ENCODE assay signal across 14 mouse cellular contexts in the genomic region with DNA sequence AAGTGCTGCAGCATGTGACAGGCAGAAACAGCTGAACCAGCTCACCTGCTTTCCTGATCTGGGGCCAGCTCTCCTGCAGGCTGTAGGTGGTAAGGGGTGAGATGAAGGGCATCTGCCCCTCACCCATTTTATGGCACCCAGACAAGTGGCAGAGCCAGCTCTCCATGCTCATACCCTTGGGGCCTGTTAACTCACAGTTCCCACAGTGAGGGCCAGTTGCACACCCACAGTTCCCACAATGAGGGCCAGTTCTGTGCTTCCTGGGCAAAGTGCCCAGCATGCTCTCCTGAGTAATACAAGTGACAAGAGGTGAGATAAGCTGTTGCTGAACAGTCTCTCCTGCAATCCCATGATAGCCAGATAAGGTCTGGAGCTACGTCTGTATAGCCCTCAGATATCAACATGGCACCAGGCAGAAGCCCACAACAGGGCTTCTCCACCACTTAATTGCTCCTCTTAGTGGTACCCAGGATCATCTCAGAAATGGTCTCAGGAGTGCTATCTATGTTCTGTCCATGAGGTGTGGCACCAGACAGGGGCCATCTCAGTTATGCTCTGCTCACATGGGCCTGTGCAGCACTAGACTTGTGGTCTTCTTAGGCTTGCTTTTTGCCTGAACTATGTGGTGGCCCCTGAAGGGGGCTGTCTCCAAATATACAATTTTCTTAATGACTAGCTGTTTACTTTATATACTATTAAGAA. TPM values are rescaled to one million over a fixed set of nuclear protein-coding genes. Genes with fewer than 3 reads are reported as not detected.
A peak's percentile ranks its signal among the peaks of the same experiment; 100 is the strongest.
DNase-seq lines count a peak whose midpoint lies in the region; ATAC-seq and TF ChIP-seq lines count a peak whose summit lies in the region.
"Had no signal": no experiment of that assay in that cellular context is flagged by ENCODE, and none has a peak within 500 bp of the region (broad histone marks: within the 10 kb centered on the region; RNA-seq: fewer than 3 reads in every experiment).

No protein-coding gene starts in this region.

- WGBS in heart, embryonic 14.5 days, result 29% methylated on average over 1 of the region's 1 CpGs
- 59% methylated on average over 1 of the region's 1 CpGs for WGBS in heart, embryonic 10.5 days
- WGBS in heart, postnatal 0 days, result 13% methylated on average over 1 of the region's 1 CpGs
- WGBS in midbrain, embryonic 14.5 days, result 55% methylated on average over 1 of the region's 1 CpGs

- no peak overlapping the region for H3K4me3 ChIP-seq in heart, embryonic 14.5 days (ENCODE audit: control insufficient read depth in 1 of 2, insufficient read depth in 1 of 2, low read depth in 1 of 2, low read length in 2 of 2)
- H3K4me3 ChIP-seq in heart, embryonic 10.5 days, result no peak overlapping the region
- H3K4me3 ChIP-seq in heart, postnatal 0 days (ENCODE audit: low read depth, low read length), result no peak overlapping the region
- no peak overlapping the region for H3K4me3 ChIP-seq in midbrain, embryonic 14.5 days (replicated peaks; ENCODE audit: low read depth, low read length)

- H3K27me3 ChIP-seq in heart, embryonic 14.5 days (ENCODE audit: control insufficient read depth, insufficient read depth, low read length), result no peaks in the 10 kb centered on the region
- no peaks in the 10 kb centered on the region for H3K27me3 ChIP-seq in heart, embryonic 10.5 days (ENCODE audit: insufficient read depth, poor library complexity, severe bottlenecking)
- H3K27me3 ChIP-seq in heart, postnatal 0 days (ENCODE audit: control insufficient read depth, insufficient read depth, low read length), result no peaks in the 10 kb centered on the region
- H3K27me3 ChIP-seq in midbrain, embryonic 14.5 days (ENCODE audit: control insufficient read depth, insufficient read depth, low read length), result no peaks in the 10 kb centered on the region

- TF ChIP-seq CTCF in heart, postnatal 0 days (IDR thresholded peaks at IDR 0.05; ENCODE audit: low read depth), result no peak

- no peaks in the 10 kb centered on the region for H3K36me3 ChIP-seq in heart, embryonic 14.5 days (ENCODE audit: control insufficient read depth, insufficient read depth, low read length)
- no peaks in the 10 kb centered on the region for H3K36me3 ChIP-seq in heart, embryonic 10.5 days
- no peaks in the 10 kb centered on the region for H3K36me3 ChIP-seq in heart, postnatal 0 days (replicated peaks; ENCODE audit: control insufficient read depth, insufficient read depth, low read length)
- H3K36me3 ChIP-seq in midbrain, embryonic 14.5 days (ENCODE audit: control insufficient read depth, insufficient read depth, low read length), result no peaks in the 10 kb centered on the region

- no peaks in the 10 kb centered on the region for H3K9me3 ChIP-seq in heart, embryonic 14.5 days (ENCODE audit: control insufficient read depth, low read length)
- no peaks in the 10 kb centered on the region for H3K9me3 ChIP-seq in heart, embryonic 10.5 days
- H3K9me3 ChIP-seq in heart, postnatal 0 days (replicated peaks; ENCODE audit: control insufficient read depth, low read length), result no peaks in the 10 kb centered on the region
- H3K9me3 ChIP-seq in midbrain, embryonic 14.5 days (ENCODE audit: control insufficient read depth, low read length), result no peaks in the 10 kb centered on the region

- H3K4me1 ChIP-seq in heart, embryonic 14.5 days (ENCODE audit: control insufficient read depth in 2 of 2, insufficient read depth in 2 of 2, low read length in 2 of 2), result no peaks in the 10 kb centered on the region; a peak in 2 of 4 replicates
- no peaks in the 10 kb centered on the region for H3K4me1 ChIP-seq in heart, embryonic 10.5 days
- no peaks in the 10 kb centered on the region for H3K4me1 ChIP-seq in heart, postnatal 0 days (ENCODE audit: control insufficient read depth, insufficient read depth)
- H3K4me1 ChIP-seq in midbrain, embryonic 14.5 days (ENCODE audit: control insufficient read depth, insufficient read depth, low read length), result no peaks in the 10 kb centered on the region

- no peak for DNase-seq in heart, embryonic 10.5 days (ENCODE audit: low spot score)
- DNase-seq in urinary bladder, postnatal 25 days (ENCODE audit: low spot score), result peak; percentile 5
- no peak for DNase-seq in urinary bladder, adult 2 months (ENCODE audit: low spot score)
- peak; percentile 6 for DNase-seq in heart, postnatal 0 days (ENCODE audit: low spot score)
- DNase-seq in urinary bladder, postnatal 36 days (ENCODE audit: low spot score in 2 of 2), result peak; percentile 8 to 23
- DNase-seq in left cerebral cortex, adult 8-10 months (ENCODE audit: low spot score in 2 of 2), result no peak
- no peak for DNase-seq in midbrain, embryonic 14.5 days
- DNase-seq: embryo, embryonic 11 days; right cerebral cortex, postnatal 14 days had no signal

- H3K27ac ChIP-seq in heart, embryonic 14.5 days (replicated peaks in 1 of 2; ENCODE audit: control insufficient read depth in 1 of 2, insufficient read depth in 1 of 2, low read depth in 2 of 2, low read length in 2 of 2), result no peak overlapping the region
- no peak overlapping the region for H3K27ac ChIP-seq in heart, embryonic 10.5 days
- no peak overlapping the region for H3K27ac ChIP-seq in heart, postnatal 0 days (ENCODE audit: low read depth)
- H3K27ac ChIP-seq in midbrain, embryonic 14.5 days (replicated peaks; ENCODE audit: low read depth, low read length), result no peak overlapping the region
- H3K27ac ChIP-seq: stomach, postnatal 0 days had no signal

- H3K4me2 ChIP-seq in heart, embryonic 14.5 days (ENCODE audit: low read length), result no peak overlapping the region
- no peak overlapping the region for H3K4me2 ChIP-seq in heart, postnatal 0 days (ENCODE audit: low read depth, low read length)
- H3K4me2 ChIP-seq in midbrain, embryonic 14.5 days (ENCODE audit: low read length), result no peak overlapping the region
- H3K4me2 ChIP-seq: liver, embryonic 11.5 days had no signal

- no peak overlapping the region for H3K9ac ChIP-seq in heart, embryonic 14.5 days (ENCODE audit: low read length)
- no peak overlapping the region for H3K9ac ChIP-seq in heart, postnatal 0 days (replicated peaks; ENCODE audit: low read depth, low read length)
- no peak overlapping the region for H3K9ac ChIP-seq in midbrain, embryonic 14.5 days (replicated peaks; ENCODE audit: low read length)

- TF ChIP-seq EP300 in heart, postnatal 0 days (IDR thresholded peaks at IDR 0.05; ENCODE audit: low read depth), result no peak

- ATAC-seq in heart, embryonic 14.5 days (ENCODE audit: insufficient number of reproducible peaks, insufficient read depth, low FRiP score, low read depth), result peak; percentile 72
- ATAC-seq in heart, postnatal 0 days (ENCODE audit: insufficient read depth, low read depth), result peak; percentile 57; the same call in 1 of the 2 replicates
- no peak for ATAC-seq in midbrain, embryonic 14.5 days (ENCODE audit: low FRiP score, low TSS enrichment)

RNA-seq across cellular contexts. Expression of a gene that starts 3.7 kb away (rescaled TPM):
- not detected in 2 replicates for polyA plus RNA-seq in heart, embryonic 14.5 days (2014; fragmentation: Nextera tagmentation; extraction: Ambion mirVana)
- not detected in 2 replicates for polyA plus RNA-seq in heart, embryonic 10.5 days (2016; fragmentation: Nextera tagmentation; extraction: Ambion mirVana)
- not detected in 2 replicates for polyA plus RNA-seq in urinary bladder, adult 2 months (2012; rRNA removed)
- total RNA-seq in heart, postnatal 0 days (2014; rRNA removed; ENCODE audit: low replicate concordance), result not detected in 2 replicates
- not detected in 2 replicates for polyA plus RNA-seq in heart, postnatal 0 days (2015; fragmentation: Nextera tagmentation; extraction: Ambion mirVana)
- not detected for total RNA-seq in left cerebral cortex, adult 8-10 months (2022)
- polyA plus RNA-seq in midbrain, embryonic 14.5 days (2014; fragmentation: Nextera tagmentation; extraction: Ambion mirVana), result not detected in 2 replicates
- total RNA-seq: hematopoietic stem cell, adult 5-6 weeks; layer of hippocampus, postnatal 10 days had no signal
- polyA plus RNA-seq: liver, embryonic 11.5 days; stomach, postnatal 0 days had no signal

Comparison
In these comparisons a context has a peak if more than half of its experiments do, and no peak if none do; other contexts are left out.
1. DNase-seq: peak in urinary bladder, postnatal 25 days (single experiment), heart, postnatal 0 days (single experiment) and urinary bladder, postnatal 36 days (2 of 2); none in heart, embryonic 10.5 days (single experiment), urinary bladder, adult 2 months (single experiment), left cerebral cortex, adult 8-10 months (0 of 2) and midbrain, embryonic 14.5 days (single experiment).